Mouse (Mus musculus) myocyte (in vitro differentiated cells): ENCODE measurements around the gene Slc6a17.

Experiments
- E2F4 ChIP-seq: IDR thresholded peaks from one replicate; pipeline ENCODE4 v1.6.1; 2011; ENCODE audit warnings: mild to moderate bottlenecking, control low read depth, moderate library complexity; ENCODE audit not compliant: insufficient read depth
- MYOD1 ChIP-seq, 3 experiments: IDR thresholded peaks; one replicate each; pipeline ENCODE4 v1.6.1; 2011; ENCODE audit warnings: control low read depth in 2 of 3, low read depth in 2 of 3, mild to moderate bottlenecking in 2 of 3, moderate library complexity in 1 of 3; ENCODE audit not compliant: insufficient read length in 2 of 3, control insufficient read depth in 1 of 3
- POLR2A ChIP-seq: IDR thresholded peaks from one replicate; pipeline ENCODE4 v1.6.1; 2011; ENCODE audit warnings: low read depth, mild to moderate bottlenecking, control low read depth, moderate library complexity; ENCODE audit not compliant: insufficient read length
- POLR2AphosphoS2 ChIP-seq: IDR thresholded peaks from one replicate; pipeline ENCODE4 v1.6.1; 2011; ENCODE audit warnings: low read depth, control low read depth; ENCODE audit not compliant: insufficient read length
- TCF12 ChIP-seq: IDR thresholded peaks from one replicate; pipeline ENCODE4 v1.6.1; 2011; ENCODE audit warnings: mild to moderate bottlenecking, control low read depth; ENCODE audit not compliant: poor library complexity, insufficient read depth, severe bottlenecking
- USF1 ChIP-seq: IDR thresholded peaks from one replicate; pipeline ENCODE4 v1.6.1; 2011; ENCODE audit warnings: low read depth, mild to moderate bottlenecking, control low read depth, moderate library complexity

DNA sequence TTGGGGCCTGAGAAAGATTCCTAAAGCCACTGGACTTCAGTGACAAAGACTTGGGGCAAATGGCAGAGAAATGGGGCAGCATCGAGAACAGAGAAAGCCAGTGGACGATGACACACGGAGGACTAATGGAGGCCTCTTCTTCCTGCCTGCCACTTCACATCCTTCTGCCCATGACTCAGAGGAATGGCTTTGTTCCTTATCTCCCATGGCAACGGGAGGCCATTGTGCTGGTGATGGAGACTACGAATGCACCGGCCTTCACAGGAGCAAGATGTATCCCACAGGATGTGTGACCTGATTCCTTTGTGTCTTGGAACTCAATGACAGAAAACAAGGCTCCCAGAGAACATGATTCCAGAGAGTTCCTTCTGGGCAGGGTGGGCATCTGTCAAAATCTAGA is 6.7 kb upstream of the Slc6a17 start:
- TF ChIP-seq POLR2A: no peak
- no peak for TF ChIP-seq USF1
- no peak for TF ChIP-seq POLR2AphosphoS2
- TF ChIP-seq TCF12: no peak
- no peak for TF ChIP-seq E2F4
- no peak for TF ChIP-seq MYOD1 (IDR thresholded peaks at IDR 0.05; ENCODE audit: control insufficient read depth in 1 of 3, insufficient read length in 2 of 3, low read depth in 2 of 3)
